Mouse (Mus musculus): ENCODE results near the gene Unc5b. TPM values are rescaled to one million over a fixed set of nuclear protein-coding genes. Genes with fewer than 3 reads are reported as not detected.

Unc5b gene
- polyA plus RNA-seq, 1 experiment from 2014 or later = 13.5 TPM

- no peaks in the 10 kb centered on the region for H3K27me3 ChIP-seq
- H3K4me3 ChIP-seq (replicated peaks) = no peak overlapping the region
- H3K27ac ChIP-seq = no peak overlapping the region
- 88% methylated on average over 3 of the region's 3 CpGs for WGBS
- no peak for ATAC-seq (ENCODE audit: insufficient number of reproducible peaks, insufficient read depth, low FRiP score, low TSS enrichment, low read depth)
- H3K4me1 ChIP-seq (replicated peaks) = no peaks in the 10 kb centered on the region
- peaks cover 8% of the 10 kb centered on the region; the same call in 1 of the 2 replicates for H3K9me3 ChIP-seq
- no peak overlapping the region for H3K4me2 ChIP-seq
- H3K36me3 ChIP-seq = peaks cover 40% of the 10 kb centered on the region
- no peak overlapping the region for H3K9ac ChIP-seq (replicated peaks)
Observed at GRCm38 (mm10) chr10:60716449-60716848, 114.9 kb downstream of the Unc5b start.

Other genes with a start within 250 kb of the Unc5b start
- gene Cdh23, start 135.1 kb downstream of the Unc5b start, polyA plus RNA-seq (2016; fragmentation: Nextera tagmentation; extraction: Ambion mirVana) = 0.34 and 0.45 TPM in 2 replicates
- gene Slc29a3, start 78.8 kb downstream of the Unc5b start, polyA plus RNA-seq (2016; fragmentation: Nextera tagmentation; extraction: Ambion mirVana) = 9.4 and 9.6 TPM in 2 replicates